Mouse (Mus musculus) splenic B cell, adult 2 months (primary cell): ENCODE data around the gene Mapk14.

ENCODE experiments used
- DNase-seq: peaks from one replicate; pipeline ENCODE4 v3.0.0-alpha.2; 2011; ENCODE audit warnings: low read depth, low spot score
- H3K27me3 ChIP-seq: 2 replicates; pipeline ENCODE4 v1.6.1; 2012; ENCODE audit warnings: mild to moderate bottlenecking, low read length, moderate library complexity, mixed read lengths; ENCODE audit not compliant: control insufficient read depth, poor library complexity, insufficient read depth, severe bottlenecking
- H3K36me3 ChIP-seq: 2 replicates; pipeline ENCODE4 v1.6.1; 2012; ENCODE audit warnings: mild to moderate bottlenecking, low read length, moderate library complexity, mixed read lengths; ENCODE audit not compliant: control insufficient read depth, poor library complexity, insufficient read depth, severe bottlenecking

The Mapk14 gene

DNA sequence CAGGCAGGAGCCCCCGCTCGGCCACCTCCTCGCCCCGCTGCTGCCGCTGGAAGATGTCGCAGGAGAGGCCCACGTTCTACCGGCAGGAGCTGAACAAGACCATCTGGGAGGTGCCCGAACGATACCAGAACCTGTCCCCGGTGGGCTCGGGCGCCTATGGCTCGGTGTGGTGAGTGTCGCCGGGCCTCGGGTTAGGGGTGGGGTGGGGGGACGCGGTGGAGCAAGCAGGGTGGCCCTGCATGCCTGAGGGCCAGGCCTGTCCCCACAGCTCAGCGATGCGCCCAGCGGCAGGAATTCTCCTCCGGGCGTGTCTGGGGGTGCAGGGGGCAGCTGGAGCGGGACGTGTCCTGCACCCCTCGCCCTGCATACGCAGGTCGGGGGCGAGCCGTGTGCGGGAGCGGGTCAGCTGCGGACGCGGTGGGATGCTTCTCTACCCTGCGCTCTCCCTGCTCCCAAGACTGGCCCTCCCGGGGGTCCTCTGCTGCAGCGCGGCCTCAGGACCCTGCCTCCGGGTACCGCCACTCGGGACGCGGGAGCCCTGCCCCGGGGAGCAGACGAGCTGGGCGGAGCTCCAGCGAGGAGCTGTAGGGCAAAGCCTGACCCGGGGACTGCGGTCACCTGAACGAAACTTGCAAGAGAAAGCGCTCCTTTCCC is 685 bp downstream of the Mapk14 start:
- Histone ChIP-seq H3K36me3 (0 out of 2 replicates have a peak, but pooled peaks cover 1% of the 10 kb centered on the region), H3K27me3 (0 out of 2 replicates have a peak, but pooled peaks cover 2% of the 10 kb centered on the region)
- peak; percentile 41 for DNase-seq

DNA sequence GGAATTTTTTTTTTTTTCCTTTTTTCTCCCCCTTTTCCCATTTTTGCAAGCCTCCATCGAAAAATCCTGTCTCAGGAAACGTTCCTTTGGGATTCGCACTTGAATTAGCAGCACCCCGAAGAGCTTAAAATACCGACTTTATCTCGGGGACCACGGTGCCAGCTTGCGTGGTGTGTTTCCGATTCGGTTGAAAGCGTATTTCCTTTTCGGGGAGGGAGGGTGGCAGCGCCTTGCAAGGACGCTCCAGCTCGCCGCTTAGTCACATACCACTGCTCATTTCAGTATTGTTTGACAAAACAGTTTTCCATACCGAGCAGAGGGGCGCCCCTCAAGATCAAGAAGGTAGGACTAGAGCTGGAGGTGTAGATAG is 1.2 kb downstream of the Mapk14 start:
- DNase-seq, result peak; percentile 67
- Histone ChIP-seq H3K36me3 (0 out of 2 replicates have a peak, but pooled peaks cover 1% of the 10 kb centered on the region), H3K27me3 (0 out of 2 replicates have a peak, but pooled peaks cover 2% of the 10 kb centered on the region)

DNA sequence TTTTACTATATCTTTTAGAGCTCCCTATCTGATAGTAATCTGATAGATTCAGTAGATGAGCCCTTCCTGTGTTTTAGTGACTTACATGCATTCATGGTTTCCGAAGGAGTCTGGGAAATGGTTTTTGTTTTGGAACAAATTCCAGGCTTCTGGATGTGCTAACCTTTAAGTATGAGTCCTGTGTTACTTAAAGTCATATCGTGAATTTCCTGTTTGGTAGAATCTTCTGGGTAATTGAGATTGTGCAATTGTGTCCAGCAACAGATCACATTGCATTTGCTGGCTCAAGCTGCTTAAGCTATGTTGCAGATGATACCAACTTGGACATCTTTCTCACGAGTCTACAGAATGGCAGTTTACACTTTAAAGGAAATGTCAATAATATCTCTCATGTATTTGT is 2.0 kb downstream of the Mapk14 start:
- H3K36me3 ChIP-seq, result 0 out of 2 replicates have a peak, but pooled peaks cover 1% of the 10 kb centered on the region
- DNase-seq, result no peak
- 0 out of 2 replicates have a peak, but pooled peaks cover 2% of the 10 kb centered on the region for H3K27me3 ChIP-seq

DNA sequence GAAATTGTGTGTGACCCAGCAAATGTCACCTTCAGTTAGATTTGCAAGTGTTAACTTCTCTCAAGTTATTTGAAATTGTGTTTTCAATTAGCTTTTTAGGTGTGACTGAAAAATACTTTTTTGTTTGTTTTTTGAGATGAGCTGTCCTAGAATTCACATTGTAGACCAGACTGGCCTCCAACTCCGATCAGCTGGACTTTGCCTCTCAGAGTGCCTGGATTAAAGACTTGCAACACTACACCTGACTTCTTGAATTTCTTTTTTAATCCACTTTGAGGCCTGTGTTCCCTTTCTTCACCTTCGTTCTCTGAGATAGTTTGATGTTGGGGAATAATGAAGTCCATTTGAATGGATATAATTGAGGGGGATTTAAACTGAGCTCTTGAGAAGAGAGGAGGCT is 2.9 kb downstream of the Mapk14 start:
- Histone ChIP-seq H3K27me3 (no peaks in the 10 kb centered on the region), H3K36me3 (0 out of 2 replicates have a peak, but pooled peaks cover 1% of the 10 kb centered on the region)
- DNase-seq, result no peak

DNA sequence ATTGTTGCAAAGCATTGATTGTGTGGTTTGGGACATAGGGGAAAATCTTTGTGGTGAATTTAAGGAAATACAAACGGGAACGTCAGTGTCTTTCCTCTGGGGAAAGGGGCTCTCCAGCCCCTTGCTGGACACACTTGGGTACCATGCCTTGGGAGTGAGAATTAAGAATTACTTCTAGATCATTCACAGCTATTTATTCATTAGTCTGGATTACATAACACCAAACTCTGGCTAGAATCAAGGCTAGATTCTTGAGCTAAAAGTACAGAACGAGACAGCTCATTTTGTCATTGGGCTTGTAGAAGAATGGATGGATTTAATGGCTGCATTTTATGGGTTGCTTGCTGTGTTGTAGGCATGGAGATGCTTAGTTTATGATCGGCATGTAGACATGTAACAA is 3.7 kb downstream of the Mapk14 start:
- Histone ChIP-seq H3K27me3 (no peaks in the 10 kb centered on the region), H3K36me3 (0 out of 2 replicates have a peak, but pooled peaks cover 1% of the 10 kb centered on the region)
- DNase-seq, result no peak

DNA sequence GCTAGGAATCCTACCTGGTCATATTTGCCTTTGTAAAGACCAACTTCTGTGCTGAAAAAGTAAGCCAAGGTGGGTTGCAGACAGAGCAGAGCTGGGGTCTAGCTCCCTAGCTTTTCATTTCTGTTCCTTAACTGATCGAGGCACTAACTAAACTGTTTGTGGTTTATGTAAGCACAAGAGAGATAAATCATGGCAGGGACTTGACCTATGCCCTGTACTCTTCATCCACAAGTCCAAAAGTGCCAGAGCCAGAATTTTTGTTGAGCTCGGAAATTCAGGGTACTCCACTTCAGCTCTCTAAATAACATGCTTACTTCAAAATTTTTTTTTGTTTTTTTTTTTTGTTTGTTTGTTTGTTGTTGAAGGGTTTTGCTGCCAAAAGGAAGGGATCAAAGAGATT is 5.5 kb downstream of the Mapk14 start:
- H3K27me3 ChIP-seq, result no peaks in the 10 kb centered on the region
- H3K36me3 ChIP-seq, result 0 out of 2 replicates have a peak, but pooled peaks cover 1% of the 10 kb centered on the region
- no peak for DNase-seq

DNA sequence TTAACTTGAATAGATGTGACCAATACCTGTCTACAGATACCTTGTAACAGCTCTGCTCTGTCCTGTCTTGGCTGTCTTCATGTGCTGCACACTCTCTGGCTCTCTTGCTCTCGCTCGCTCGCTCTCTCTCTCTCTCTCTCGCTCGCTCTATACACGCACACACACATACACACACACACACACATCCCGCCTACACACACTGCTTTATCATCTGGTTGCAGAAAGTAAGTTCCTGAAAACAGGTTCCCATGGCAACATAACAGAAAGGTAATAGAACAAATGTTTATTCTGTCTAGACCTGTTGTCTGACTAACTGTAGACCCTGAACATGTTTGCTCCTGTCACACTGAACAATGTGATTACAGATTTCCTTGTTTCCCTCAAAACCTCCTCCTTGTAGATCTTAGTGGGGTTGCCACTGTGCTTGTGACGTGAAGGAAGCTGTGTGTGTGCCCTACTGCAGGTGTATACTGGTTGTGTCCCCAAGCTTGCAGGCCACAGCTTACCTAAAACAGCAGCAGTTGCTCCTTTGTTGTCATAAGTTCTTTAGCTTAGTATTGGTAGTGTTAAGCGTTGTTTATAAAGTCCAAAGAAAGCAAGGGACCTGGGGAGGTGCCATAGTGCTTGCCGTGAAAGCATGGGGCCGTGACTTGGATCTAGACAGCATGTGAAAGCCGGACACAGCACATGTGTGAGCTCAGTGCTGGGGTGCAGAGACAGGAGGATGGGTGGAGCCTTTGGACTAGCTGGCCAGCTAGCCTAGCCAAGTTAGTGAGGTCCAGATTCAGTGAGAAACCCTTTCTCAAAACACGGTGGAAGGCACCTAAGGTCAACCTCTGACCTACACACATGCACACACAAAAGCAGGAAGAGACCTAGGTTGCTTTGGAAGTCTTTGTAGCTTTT is 6.4 kb downstream of the Mapk14 start:
- Histone ChIP-seq H3K27me3 (no peaks in the 10 kb centered on the region), H3K36me3 (0 out of 2 replicates have a peak, but pooled peaks cover 1% of the 10 kb centered on the region)
- DNase-seq, result peak; percentile 92

DNA sequence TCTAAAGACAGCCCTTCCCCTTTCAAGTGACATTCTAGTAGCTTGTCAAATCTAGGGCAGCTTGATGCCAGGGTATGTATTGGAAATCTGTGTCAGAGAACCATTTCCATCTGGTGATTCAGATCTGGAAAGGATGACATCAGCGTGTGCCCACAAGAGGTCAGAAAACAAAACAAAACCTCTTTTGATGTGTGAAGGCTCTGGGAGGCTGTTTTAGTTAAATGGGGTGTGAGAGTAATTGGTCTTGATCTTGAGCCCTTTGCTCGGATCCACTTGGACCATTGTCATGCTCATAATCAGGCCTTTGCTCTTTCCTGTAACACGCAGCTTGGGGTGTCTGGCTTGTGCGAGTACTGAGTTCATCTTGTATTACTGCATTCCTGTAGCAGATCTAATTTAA is 7.1 kb downstream of the Mapk14 start:
- Histone ChIP-seq H3K36me3 (0 out of 2 replicates have a peak, but pooled peaks cover 1% of the 10 kb centered on the region), H3K27me3 (no peaks in the 10 kb centered on the region)
- DNase-seq, result peak; percentile 58

DNA sequence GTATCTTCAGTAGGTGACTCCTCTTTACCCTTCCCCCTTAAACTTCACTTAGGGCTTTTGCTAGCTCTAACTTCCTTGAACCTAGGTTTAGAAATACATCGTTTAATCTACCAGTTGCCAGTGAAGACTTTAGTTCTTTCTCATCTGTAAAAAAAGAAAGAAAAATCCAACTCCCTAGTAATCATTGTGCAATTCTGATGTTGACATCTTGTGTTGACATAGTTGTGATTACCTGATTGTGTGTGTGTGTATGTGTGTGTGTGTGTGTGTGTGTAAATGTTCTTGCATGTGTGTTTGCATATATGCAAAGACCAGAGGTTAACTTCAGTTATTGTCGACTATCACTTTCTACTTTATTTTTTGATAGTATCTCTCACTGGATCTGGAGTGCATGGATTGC is 7.5 kb downstream of the Mapk14 start:
- no peak for DNase-seq
- H3K27me3 ChIP-seq, result no peaks in the 10 kb centered on the region
- 0 out of 2 replicates have a peak, but pooled peaks cover 1% of the 10 kb centered on the region for H3K36me3 ChIP-seq

DNA sequence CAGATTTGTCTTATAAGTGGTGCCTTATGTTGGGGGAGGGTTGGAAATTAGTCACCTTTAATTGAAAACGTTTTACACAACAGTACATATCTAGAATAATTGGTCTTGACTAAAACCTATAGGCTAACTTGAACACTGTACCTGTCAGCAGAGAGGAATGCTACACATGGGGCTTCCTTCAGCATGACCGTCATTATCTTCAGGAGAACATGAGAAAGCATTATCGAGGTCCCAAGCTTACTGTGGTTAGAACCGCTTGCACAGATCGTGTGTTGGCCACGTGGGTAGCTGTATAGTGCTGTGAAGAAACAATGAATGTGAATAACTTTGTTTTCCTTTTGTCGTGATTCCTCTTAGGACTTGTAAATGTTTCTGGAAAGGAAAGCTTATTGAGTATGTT is 8.7 kb downstream of the Mapk14 start:
- H3K27me3 ChIP-seq, result no peaks in the 10 kb centered on the region
- no peak for DNase-seq

DNA sequence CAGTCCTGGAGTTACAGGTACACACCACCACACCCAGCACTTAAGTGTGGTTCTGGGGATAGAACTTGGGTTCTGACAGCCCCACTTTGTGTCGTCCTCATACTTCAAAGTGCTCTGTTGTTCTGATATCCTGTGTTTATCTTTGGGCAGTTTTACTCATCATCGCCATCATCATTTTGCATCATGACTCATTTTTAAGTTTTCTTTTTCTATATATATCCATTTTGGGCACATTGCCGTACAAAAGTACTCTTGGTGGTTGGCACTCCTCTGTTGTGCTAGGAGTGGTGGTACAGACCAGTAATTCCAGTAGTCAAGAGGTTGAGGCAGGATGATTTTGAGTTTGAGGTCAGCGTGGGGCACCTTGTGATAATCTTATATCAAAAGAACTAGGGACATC is 10.0 kb downstream of the Mapk14 start:
- peaks cover 3% of the 10 kb centered on the region; the same call in 1 of the 2 replicates for H3K36me3 ChIP-seq
- no peaks in the 10 kb centered on the region for H3K27me3 ChIP-seq
- no peak for DNase-seq

More for the DNA sequence above, 8.7 kb downstream of the Mapk14 start:
- 0 out of 2 replicates have a peak, but pooled peaks cover 1% of the 10 kb centered on the region for H3K36me3 ChIP-seq

DNA sequence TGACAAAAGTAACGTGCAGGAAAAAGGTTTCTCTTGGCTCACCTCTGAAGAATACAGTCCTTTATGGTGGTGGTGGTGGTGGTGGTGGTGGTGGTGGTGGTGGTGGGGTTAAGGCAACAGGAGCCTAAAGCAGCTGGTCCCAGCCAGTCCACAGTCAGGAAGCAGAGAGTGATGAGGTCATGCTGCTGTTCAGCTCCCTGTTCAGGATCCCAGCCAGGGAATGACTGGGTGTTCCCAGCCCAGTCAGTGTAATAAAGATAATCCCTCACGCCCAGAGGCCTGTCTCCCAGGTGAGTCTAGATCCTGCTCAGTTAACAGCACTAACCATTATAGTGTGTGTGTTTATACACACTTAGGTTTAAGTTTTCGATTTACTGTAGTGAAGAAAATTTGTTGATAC is 10.6 kb downstream of the Mapk14 start:
- Histone ChIP-seq H3K27me3 (no peaks in the 10 kb centered on the region), H3K36me3 (peaks cover 3% of the 10 kb centered on the region; the same call in 1 of the 2 replicates)
- no peak for DNase-seq

DNA sequence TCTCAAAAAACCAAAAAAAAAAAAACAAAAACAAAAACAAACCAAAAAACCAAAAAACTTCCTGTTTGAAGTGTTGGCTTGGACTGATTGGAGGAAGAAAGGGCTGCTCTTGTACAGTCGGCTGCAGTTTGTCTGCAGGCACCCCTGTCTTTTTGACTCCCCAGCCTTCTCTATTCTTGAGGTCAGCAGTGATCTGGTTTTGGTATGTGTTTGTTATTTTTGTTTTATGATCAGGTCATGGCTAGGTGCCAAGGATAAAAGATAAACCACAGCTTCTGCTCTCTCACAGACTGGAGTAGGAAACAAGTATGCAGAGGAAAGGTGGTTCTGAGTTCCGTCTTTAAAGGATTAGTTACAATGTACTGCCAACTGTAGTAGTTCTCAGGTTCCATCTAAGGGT is 11.5 kb downstream of the Mapk14 start:
- DNase-seq, result no peak

DNA sequence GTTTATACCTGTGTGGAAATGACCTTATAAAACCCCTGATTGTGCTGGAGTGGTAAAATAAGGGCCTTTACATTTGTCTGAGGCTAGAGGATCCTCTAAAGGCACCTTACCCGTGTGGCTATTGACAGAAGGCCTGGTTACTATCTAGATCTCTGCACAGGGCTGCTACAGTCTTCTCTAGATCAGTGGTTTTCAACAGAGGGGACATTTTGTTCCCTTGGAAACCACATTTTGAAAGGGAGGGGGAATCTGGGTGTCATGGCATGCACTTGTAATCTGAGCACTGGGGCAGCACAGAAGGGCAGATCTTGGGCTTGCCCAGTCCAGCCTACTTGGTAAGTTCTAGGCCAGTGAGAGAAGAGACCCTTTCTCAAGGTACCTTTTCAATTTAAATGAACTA is 15.6 kb downstream of the Mapk14 start:
- Histone ChIP-seq H3K27me3 (no peaks in the 10 kb centered on the region), H3K36me3 (peaks cover 3% of the 10 kb centered on the region)
- DNase-seq, result no peak

More for the DNA sequence above, 11.5 kb downstream of the Mapk14 start:
- H3K36me3 ChIP-seq, result peaks cover 3% of the 10 kb centered on the region; the same call in 1 of the 2 replicates
- no peaks in the 10 kb centered on the region for H3K27me3 ChIP-seq

DNA sequence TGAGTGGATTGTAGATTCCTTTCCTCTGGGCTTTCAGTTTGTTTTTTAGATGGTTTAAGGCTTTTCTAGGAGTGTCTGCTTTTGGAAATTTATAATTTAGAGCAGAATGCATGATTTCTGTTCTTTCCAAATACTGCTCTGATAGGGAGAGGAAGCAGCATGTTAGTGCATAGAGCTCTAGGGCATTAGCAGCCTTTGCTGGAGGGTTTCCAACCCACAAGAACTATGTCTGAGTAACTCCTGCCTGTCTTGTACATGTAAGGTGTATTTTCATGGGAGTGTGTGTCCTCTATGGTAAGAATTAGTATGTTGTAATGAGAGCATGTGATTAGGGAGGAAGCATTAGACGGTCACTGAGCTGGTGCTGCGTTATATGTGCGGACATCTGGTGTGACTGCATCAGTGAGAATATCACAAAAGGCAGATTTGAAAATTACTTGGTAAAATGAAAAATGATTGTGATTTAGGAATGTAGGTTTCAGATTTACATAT is 16.1 kb downstream of the Mapk14 start:
- Histone ChIP-seq H3K36me3 (peaks cover 3% of the 10 kb centered on the region), H3K27me3 (no peaks in the 10 kb centered on the region)
- DNase-seq, result no peak
